10 mouse cellular contexts compared by ENCODE assay signal in the genomic region with DNA sequence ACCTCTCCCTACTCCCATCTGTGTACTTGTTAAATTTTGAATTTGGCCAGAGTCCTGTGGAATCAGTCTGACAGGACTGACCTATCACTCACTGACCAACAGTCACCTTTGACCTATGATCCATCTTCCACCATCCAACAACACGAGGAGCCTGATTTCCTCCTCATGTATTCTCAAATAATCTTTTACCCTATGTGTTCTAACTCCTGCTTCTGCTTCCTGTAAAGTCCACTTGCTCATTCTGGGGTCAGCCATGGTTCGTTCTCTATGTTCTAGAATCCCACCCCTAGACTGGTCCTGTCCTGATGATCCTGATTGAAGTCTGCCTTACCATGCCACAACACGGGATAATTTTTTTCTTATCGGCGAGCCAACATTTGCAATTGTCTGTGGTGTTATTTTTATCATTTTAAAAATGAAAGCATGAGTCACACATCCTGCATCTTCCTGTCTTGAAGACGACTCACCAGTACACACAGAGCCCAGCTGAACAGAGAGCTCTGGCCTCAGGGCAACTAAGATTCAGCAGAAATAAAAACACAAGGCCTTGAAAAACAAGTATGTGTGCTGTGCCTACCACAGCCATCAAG.
DNase-seq lines count a peak whose midpoint lies in the region; TF ChIP-seq lines count a peak whose summit lies in the region.
"Had no signal": no experiment of that assay in that cellular context is flagged by ENCODE, and none has a peak within 500 bp of the region (broad histone marks: within the 10 kb centered on the region; RNA-seq: fewer than 3 reads in every experiment).

No protein-coding gene starts in this region.

- H3K27ac ChIP-seq in embryonic fibroblast, embryonic 13.5 days (ENCODE audit: insufficient read depth, low read length): peak overlapping the region; percentile 66
- H3K27ac ChIP-seq: hindbrain, embryonic 14.5 days; lung, embryonic 15.5 days had no signal

- no peak for TF ChIP-seq CTCF in embryonic fibroblast, embryonic 13.5 days (IDR thresholded peaks at IDR 0.05; ENCODE audit: borderline replicate concordance, insufficient read depth, low read length)

- DNase-seq in kidney, adult 18-20 months: peak; percentile 3
- DNase-seq in kidney, postnatal 10 days: no peak
- DNase-seq in right cerebral cortex, adult 2 months (ENCODE audit: low spot score in 2 of 2): peak; percentile 25 to 42
- DNase-seq in right cerebral cortex, postnatal 4 days: no peak
- no peak for DNase-seq in spleen, adult 18-20 months
- DNase-seq in retina, embryonic 14.5 days (ENCODE audit: low spot score): no peak
- DNase-seq: forebrain, postnatal 0 days had no signal

- H3K4me3 ChIP-seq in embryonic fibroblast, embryonic 13.5 days (ENCODE audit: insufficient read depth, low read length): no peak overlapping the region
- H3K4me3 ChIP-seq: lung, embryonic 15.5 days had no signal

- TF ChIP-seq POLR2A in embryonic fibroblast, embryonic 13.5 days (IDR thresholded peaks at IDR 0.05; ENCODE audit: low read depth, low read length): no peak

- H3K4me1 ChIP-seq in embryonic fibroblast, embryonic 13.5 days (ENCODE audit: control insufficient read depth, insufficient read depth, low read length): peaks cover 8% of the 10 kb centered on the region
- H3K4me1 ChIP-seq: lung, embryonic 15.5 days had no signal

Comparison
In these comparisons a context has a peak if more than half of its experiments do, and no peak if none do; other contexts are left out.
1. DNase-seq: peak in kidney, adult 18-20 months (single experiment) and right cerebral cortex, adult 2 months (2 of 2); none in kidney, postnatal 10 days (single experiment), right cerebral cortex, postnatal 4 days (single experiment), spleen, adult 18-20 months (0 of 2) and retina, embryonic 14.5 days (single experiment).